Mouse (Mus musculus): ENCODE measurements at regions not wholly inside any gene's neighbourhood (a gene's known extent, or its start where the extent isn't known, plus 50 kb on each side); places are given as distances from the start of the nearest gene placed in this dataset.

- WGBS: 78% methylated on average over 5 of the region's 5 CpGs
- H3K9ac ChIP-seq (ENCODE audit: low read depth, low read length): no peak overlapping the region
- no peaks in the 10 kb centered on the region for H3K79me2 ChIP-seq (replicated peaks; ENCODE audit: control insufficient read depth, insufficient read depth, low read length)
- intact Hi-C loops (cut with DNase I): no loop called here
- H3K27ac ChIP-seq: no peak overlapping the region
- no peak for DNase-seq
- no peak overlapping the region for H3K4me3 ChIP-seq
- TF ChIP-seq POLR2A (IDR thresholded peaks at IDR 0.05; ENCODE audit: insufficient read depth, low read depth, low read length): no peak
- no peaks in the 10 kb centered on the region for H3K4me1 ChIP-seq (ENCODE audit: control insufficient read depth, insufficient read depth, low read length)
- no peaks in the 10 kb centered on the region for H3K27me3 ChIP-seq (ENCODE audit: control insufficient read depth, insufficient read depth, low read length)
- H3K36me3 ChIP-seq (ENCODE audit: control insufficient read depth, insufficient read depth, low read length): no peaks in the 10 kb centered on the region
Observed at GRCm38 (mm10) chr2:131772163-131772562, 87.4 kb downstream of the Erv3 start.

- TF ChIP-seq POLR2A (IDR thresholded peaks at IDR 0.05; ENCODE audit: insufficient read depth, low read depth, low read length) (no peak), CTCF (IDR thresholded peaks at IDR 0.05) (peak; percentile 81)
- Histone ChIP-seq H3K36me3 (ENCODE audit: control insufficient read depth, insufficient read depth, low read length) (no peaks in the 10 kb centered on the region), H3K4me3 (no peak overlapping the region), H3K4me1 (ENCODE audit: control insufficient read depth, insufficient read depth, low read length) (no peaks in the 10 kb centered on the region), H3K27me3 (ENCODE audit: control insufficient read depth, insufficient read depth, low read length) (no peaks in the 10 kb centered on the region), H3K9ac (ENCODE audit: low read depth, low read length) (no peak overlapping the region), H3K79me2 (replicated peaks; ENCODE audit: control insufficient read depth, insufficient read depth, low read length) (no peaks in the 10 kb centered on the region), H3K27ac (no peak overlapping the region)
- intact Hi-C loops (cut with DNase I): loop anchor here (1.0 kb wide), 2 partner anchors 209 to 226 kb away; partner anchors contain the start of gene Adra1d
- DNase-seq: peak; percentile 14 to 21
- 53% methylated on average over 5 of the region's 5 CpGs for WGBS
Observed at GRCm38 (mm10) chr2:131770852-131771251, 88.7 kb downstream of the Erv3 start.

GRCm38 (mm10) chr2:131769656-131770210, 89.8 kb downstream of the Erv3 start:
- Histone ChIP-seq H3K4me3 (no peak overlapping the region), H3K27me3 (ENCODE audit: control insufficient read depth, insufficient read depth, low read length) (no peaks in the 10 kb centered on the region), H3K9ac (ENCODE audit: low read depth, low read length) (no peak overlapping the region), H3K27ac (no peak overlapping the region), H3K36me3 (ENCODE audit: control insufficient read depth, insufficient read depth, low read length) (no peaks in the 10 kb centered on the region), H3K4me1 (ENCODE audit: control insufficient read depth, insufficient read depth, low read length) (no peaks in the 10 kb centered on the region), H3K79me2 (replicated peaks; ENCODE audit: control insufficient read depth, insufficient read depth, low read length) (no peaks in the 10 kb centered on the region)
- TF ChIP-seq EP300 (IDR thresholded peaks at IDR 0.05; ENCODE audit: insufficient read depth, low read depth, low read length) (no peak), CTCF (IDR thresholded peaks at IDR 0.05) (no peak), POLR2A (IDR thresholded peaks at IDR 0.05; ENCODE audit: insufficient read depth, low read depth, low read length) (no peak)
- intact Hi-C loops (cut with DNase I): loop anchor here (1.0 kb wide), 1 partner anchor 224 kb away; no protein-coding TSS in a partner anchor
- DNase-seq: no peak
- 80% methylated on average over 9 of the region's 9 CpGs for WGBS

- H3K36me3 ChIP-seq (ENCODE audit: control insufficient read depth, insufficient read depth, low read length): no peaks in the 10 kb centered on the region
- TF ChIP-seq POLR2A (IDR thresholded peaks at IDR 0.05; ENCODE audit: insufficient read depth, low read depth, low read length) (no peak), CTCF (IDR thresholded peaks at IDR 0.05) (no peak), EP300 (IDR thresholded peaks at IDR 0.05; ENCODE audit: insufficient read depth, low read depth, low read length) (no peak)
- H3K79me2 ChIP-seq (replicated peaks; ENCODE audit: control insufficient read depth, insufficient read depth, low read length): no peaks in the 10 kb centered on the region
- H3K27ac ChIP-seq: no peak overlapping the region
- H3K27me3 ChIP-seq (ENCODE audit: control insufficient read depth, insufficient read depth, low read length): no peaks in the 10 kb centered on the region
- WGBS: 97% methylated on average over 9 of the region's 9 CpGs
- H3K4me1 ChIP-seq (ENCODE audit: control insufficient read depth, insufficient read depth, low read length): no peaks in the 10 kb centered on the region
- H3K9ac ChIP-seq (ENCODE audit: low read depth, low read length): no peak overlapping the region
- intact Hi-C loops (cut with DNase I): no loop called here
- H3K4me3 ChIP-seq: no peak overlapping the region
- no peak for DNase-seq
Observed at GRCm38 (mm10) chr2:131766500-131766899, 93.0 kb downstream of the Erv3 start.

GRCm38 (mm10) chr2:131761507-131761906, 98.0 kb downstream of the Erv3 start:
- no peaks in the 10 kb centered on the region for H3K27me3 ChIP-seq (ENCODE audit: control insufficient read depth, insufficient read depth, low read length)
- intact Hi-C loops (cut with DNase I): no loop called here
- 85% methylated on average over 2 of the region's 2 CpGs for WGBS

GRCm38 (mm10) chr2:131757183-131757903, 102.2 kb downstream of the Erv3 start:
- no peak overlapping the region for H3K27ac ChIP-seq
- no peaks in the 10 kb centered on the region for H3K36me3 ChIP-seq (ENCODE audit: control insufficient read depth, insufficient read depth, low read length)
- 76% methylated on average over 7 of the region's 7 CpGs for WGBS
- TF ChIP-seq POLR2A (IDR thresholded peaks at IDR 0.05; ENCODE audit: insufficient read depth, low read depth, low read length): no peak
- no peak for TF ChIP-seq CTCF (IDR thresholded peaks at IDR 0.05)
- no peak for TF ChIP-seq EP300 (IDR thresholded peaks at IDR 0.05; ENCODE audit: insufficient read depth, low read depth, low read length)
- no peaks in the 10 kb centered on the region for H3K4me1 ChIP-seq (ENCODE audit: control insufficient read depth, insufficient read depth, low read length)
- H3K27me3 ChIP-seq (ENCODE audit: control insufficient read depth, insufficient read depth, low read length): no peaks in the 10 kb centered on the region
- no peak for DNase-seq
- H3K4me3 ChIP-seq: no peak overlapping the region
- no peaks in the 10 kb centered on the region for H3K79me2 ChIP-seq (replicated peaks; ENCODE audit: control insufficient read depth, insufficient read depth, low read length)
- intact Hi-C loops (cut with DNase I): no loop called here
- H3K9ac ChIP-seq (ENCODE audit: low read depth, low read length): no peak overlapping the region

More at GRCm38 (mm10) chr2:131761507-131761906, 98.0 kb downstream of the Erv3 start:
- DNase-seq: no peak
- Histone ChIP-seq H3K9ac (ENCODE audit: low read depth, low read length) (no peak overlapping the region), H3K36me3 (ENCODE audit: control insufficient read depth, insufficient read depth, low read length) (no peaks in the 10 kb centered on the region), H3K4me3 (no peak overlapping the region), H3K79me2 (replicated peaks; ENCODE audit: control insufficient read depth, insufficient read depth, low read length) (no peaks in the 10 kb centered on the region), H3K4me1 (ENCODE audit: control insufficient read depth, insufficient read depth, low read length) (no peaks in the 10 kb centered on the region), H3K27ac (no peak overlapping the region)
- no peak for TF ChIP-seq CTCF (IDR thresholded peaks at IDR 0.05)
- TF ChIP-seq EP300 (IDR thresholded peaks at IDR 0.05; ENCODE audit: insufficient read depth, low read depth, low read length): no peak
- TF ChIP-seq POLR2A (IDR thresholded peaks at IDR 0.05; ENCODE audit: insufficient read depth, low read depth, low read length): no peak
